8 mouse cellular contexts compared by ENCODE assay signal in the genomic region with DNA sequence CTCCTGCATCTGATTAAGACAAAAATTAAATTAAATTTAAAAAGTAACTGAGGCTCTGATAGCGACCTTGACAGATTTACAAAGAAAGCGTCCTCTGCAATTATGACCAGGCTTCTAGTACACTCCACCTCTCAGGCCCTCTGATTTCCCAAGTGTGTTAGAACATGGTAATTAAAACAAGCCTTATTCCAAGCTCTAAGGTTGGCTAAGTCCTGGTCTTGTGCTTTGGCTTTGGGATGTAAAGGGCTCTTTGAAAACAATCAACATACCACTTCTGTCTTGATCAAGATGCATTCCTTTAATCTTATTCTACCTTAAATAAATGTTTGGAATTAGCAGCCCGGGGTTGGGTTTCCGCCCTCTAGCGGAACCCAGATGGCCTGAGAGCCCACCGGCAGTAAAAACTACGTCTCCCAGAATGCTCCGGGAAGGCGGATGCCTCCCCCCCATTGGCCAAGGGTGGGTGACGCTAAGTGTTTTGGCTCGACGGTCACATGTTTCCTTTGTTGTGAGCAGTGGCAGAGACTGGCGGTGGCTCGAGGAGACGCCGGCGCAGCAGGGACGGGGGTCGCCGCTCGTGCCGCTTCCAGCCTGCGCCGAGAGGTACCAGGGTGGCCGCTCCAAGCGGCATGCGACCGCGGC. TPM values are rescaled to one million over a fixed set of nuclear protein-coding genes. Genes with fewer than 3 reads are reported as not detected.
DNase-seq lines count a peak whose midpoint lies in the region; ATAC-seq and TF ChIP-seq lines count a peak whose summit lies in the region.

Gene Klhl24 (plus strand): TSS at position 474 of the 642 bp plus-strand sequence.

- DNase-seq in A20 (ENCODE audit: low read depth, low spot score), result peak; percentile 96
- DNase-seq in heart, adult 9 months (ENCODE audit: low spot score in 2 of 2), result peak; percentile 95 to 96
- DNase-seq in monocyte, adult 2 months (ENCODE audit: low read depth in 1 of 2, low spot score in 2 of 2), result peak; percentile 86
- DNase-seq in spleen, postnatal 4 days (ENCODE audit: low spot score in 2 of 2), result peak; percentile 90 to 91

- peak within 1 kb of the TSS; percentile 98 for H3K27ac ChIP-seq in bone marrow macrophage, adult 2 months (ENCODE audit: insufficient read depth, low read depth, low read length)
- peak within 1 kb of the TSS; percentile 44 for H3K27ac ChIP-seq in embryonic fibroblast, embryonic 13.5 days (ENCODE audit: insufficient read depth, low read length)
- peak within 1 kb of the TSS; percentile 97 for H3K27ac ChIP-seq in kidney, embryonic 14.5 days (ENCODE audit: low read depth, low read length)
- H3K27ac ChIP-seq in limb, embryonic 15.5 days, result peak within 1 kb of the TSS; percentile 96

- H3K9ac ChIP-seq in kidney, embryonic 14.5 days (ENCODE audit: low read depth, low read length), result peak within 1 kb of the TSS; percentile 96
- peak within 1 kb of the TSS; percentile 78 for H3K9ac ChIP-seq in limb, embryonic 15.5 days

- peak within 1 kb of the TSS; percentile 50 for H3K4me2 ChIP-seq in kidney, embryonic 14.5 days (replicated peaks; ENCODE audit: low read depth, low read length)
- H3K4me2 ChIP-seq in limb, embryonic 15.5 days, result peak within 1 kb of the TSS; percentile 67

- ATAC-seq in kidney, embryonic 14.5 days (ENCODE audit: low FRiP score, low TSS enrichment), result peak; percentile 95
- peak; percentile 92 for ATAC-seq in limb, embryonic 15.5 days (ENCODE audit: insufficient number of reproducible peaks, low FRiP score, low TSS enrichment, low read depth)

- H3K9me3 ChIP-seq in kidney, embryonic 14.5 days (ENCODE audit: control insufficient read depth, low read length), result no peaks in the 10 kb centered on the region
- H3K9me3 ChIP-seq in limb, embryonic 15.5 days, result no peaks in the 10 kb centered on the region

- H3K36me3 ChIP-seq in kidney, embryonic 14.5 days (ENCODE audit: control insufficient read depth, insufficient read depth, low read length), result no peaks in the 10 kb centered on the region
- no peaks in the 10 kb centered on the region for H3K36me3 ChIP-seq in limb, embryonic 15.5 days

- H3K4me1 ChIP-seq in bone marrow macrophage, adult 2 months (ENCODE audit: control insufficient read depth, insufficient read depth, low read length), result peaks cover 8% of the 10 kb centered on the region
- H3K4me1 ChIP-seq in embryonic fibroblast, embryonic 13.5 days (ENCODE audit: control insufficient read depth, insufficient read depth, low read length), result no peaks in the 10 kb centered on the region
- no peaks in the 10 kb centered on the region for H3K4me1 ChIP-seq in kidney, embryonic 14.5 days (ENCODE audit: control insufficient read depth, insufficient read depth, low read length)
- H3K4me1 ChIP-seq in limb, embryonic 15.5 days, result peaks cover 7% of the 10 kb centered on the region; the same call in 1 of the 2 replicates

- peak within 1 kb of the TSS; percentile 97 for H3K4me3 ChIP-seq in bone marrow macrophage, adult 2 months (ENCODE audit: insufficient read depth, low read length)
- peak within 1 kb of the TSS; percentile 85 for H3K4me3 ChIP-seq in embryonic fibroblast, embryonic 13.5 days (ENCODE audit: insufficient read depth, low read length)
- peak within 1 kb of the TSS; percentile 96 for H3K4me3 ChIP-seq in kidney, embryonic 14.5 days (ENCODE audit: low read length)
- H3K4me3 ChIP-seq in limb, embryonic 15.5 days, result peak within 1 kb of the TSS; percentile 96

- under 1% methylated on average over 29 of the region's 29 CpGs for WGBS in kidney, embryonic 14.5 days
- WGBS in limb, embryonic 15.5 days, result under 1% methylated on average over 29 of the region's 29 CpGs

- no peak for TF ChIP-seq POLR2A in bone marrow macrophage, adult 2 months (IDR thresholded peaks at IDR 0.05; ENCODE audit: borderline replicate concordance, low read depth, low read length)
- peak; percentile 69 for TF ChIP-seq POLR2A in embryonic fibroblast, embryonic 13.5 days (IDR thresholded peaks at IDR 0.05; ENCODE audit: low read depth, low read length)

- TF ChIP-seq CTCF in bone marrow macrophage, adult 2 months (IDR thresholded peaks at IDR 0.05; ENCODE audit: low read depth, low read length), result peak; percentile 56
- TF ChIP-seq CTCF in embryonic fibroblast, embryonic 13.5 days (IDR thresholded peaks at IDR 0.05; ENCODE audit: borderline replicate concordance, insufficient read depth, low read length), result no peak

- H3K27me3 ChIP-seq in kidney, embryonic 14.5 days (ENCODE audit: control insufficient read depth, insufficient read depth, low read length), result no peaks in the 10 kb centered on the region
- H3K27me3 ChIP-seq in limb, embryonic 15.5 days, result no peaks in the 10 kb centered on the region

RNA-seq across cellular contexts. Expression of gene Klhl24, which starts in this region (rescaled TPM):
- 75.5 and 95.2 TPM in 2 replicates for polyA plus RNA-seq in bone marrow macrophage, adult 2 months (2012; ENCODE audit: insufficient read depth, insufficient read length, missing spikeins)
- 25.9 and 31.1 TPM in 2 replicates for polyA plus RNA-seq in embryonic fibroblast, embryonic 13.5 days (2011; ENCODE audit: insufficient read length, low read depth, missing spikeins)
- 21.8 and 40.4 TPM in 2 replicates for polyA plus RNA-seq in kidney, embryonic 14.5 days (2014; fragmentation: Nextera tagmentation; extraction: Ambion mirVana)
- polyA plus RNA-seq in limb, embryonic 15.5 days (2015; fragmentation: Nextera tagmentation; extraction: Ambion mirVana), result 20.0 and 24.0 TPM in 2 replicates

Comparison
In these comparisons a context has a peak if more than half of its experiments do, and no peak if none do; other contexts are left out.
1. Peak in every context shown above with its lines: DNase-seq, ATAC-seq, H3K4me3 ChIP-seq and H3K27ac ChIP-seq.
2. H3K27ac ChIP-seq: peak in every context shown above with its lines; median percentile 98 in bone marrow macrophage, adult 2 months; 97 in kidney, embryonic 14.5 days; 96 in limb, embryonic 15.5 days; 44 in embryonic fibroblast, embryonic 13.5 days.